Comparison of ENCODE assay signal across 16 mouse cellular contexts in genomic region chr5:8805742-8806141, GRCm38 (mm10). TPM values are rescaled to one million over a fixed set of nuclear protein-coding genes. Genes with fewer than 3 reads are reported as not detected.
DNase-seq lines count a peak whose midpoint lies in the region; ATAC-seq and TF ChIP-seq lines count a peak whose summit lies in the region.
"Had no signal": no experiment of that assay in that cellular context is flagged by ENCODE, and none has a peak within 500 bp of the region (broad histone marks: within the 10 kb centered on the region; RNA-seq: fewer than 3 reads in every experiment).

No protein-coding gene starts in this region.

- no peak overlapping the region for H3K4me3 ChIP-seq in heart, embryonic 11.5 days (ENCODE audit: low read depth, low read length)
- H3K4me3 ChIP-seq in neural tube, embryonic 15.5 days (replicated peaks) = no peak overlapping the region
- H3K4me3 ChIP-seq in stomach, postnatal 0 days (ENCODE audit: low read depth, low read length) = no peak overlapping the region
- H3K4me3 ChIP-seq in midbrain, embryonic 13.5 days (replicated peaks) = no peak overlapping the region
- H3K4me3 ChIP-seq: embryonic facial prominence, embryonic 13.5 days; forebrain, embryonic 10.5 days; heart, embryonic 13.5 days; hindbrain, embryonic 13.5 days; limb, embryonic 10.5 days had no signal

- no peaks in the 10 kb centered on the region for H3K36me3 ChIP-seq in heart, embryonic 11.5 days (ENCODE audit: control insufficient read depth, insufficient read depth, low read length)
- no peaks in the 10 kb centered on the region for H3K36me3 ChIP-seq in neural tube, embryonic 15.5 days
- no peaks in the 10 kb centered on the region for H3K36me3 ChIP-seq in stomach, postnatal 0 days (ENCODE audit: control insufficient read depth, insufficient read depth, low read length)
- no peaks in the 10 kb centered on the region for H3K36me3 ChIP-seq in midbrain, embryonic 13.5 days
- H3K36me3 ChIP-seq: embryonic facial prominence, embryonic 13.5 days; forebrain, embryonic 10.5 days; heart, embryonic 13.5 days; hindbrain, embryonic 13.5 days; limb, embryonic 10.5 days had no signal

- H3K4me1 ChIP-seq in heart, embryonic 11.5 days (ENCODE audit: control insufficient read depth, insufficient read depth, low read length) = no peaks in the 10 kb centered on the region
- no peaks in the 10 kb centered on the region for H3K4me1 ChIP-seq in neural tube, embryonic 15.5 days
- H3K4me1 ChIP-seq in stomach, postnatal 0 days (replicated peaks; ENCODE audit: control insufficient read depth, insufficient read depth) = no peaks in the 10 kb centered on the region
- no peaks in the 10 kb centered on the region for H3K4me1 ChIP-seq in midbrain, embryonic 13.5 days (replicated peaks)
- H3K4me1 ChIP-seq: embryonic facial prominence, embryonic 13.5 days; forebrain, embryonic 10.5 days; heart, embryonic 13.5 days; hindbrain, embryonic 13.5 days; limb, embryonic 10.5 days had no signal

- H3K27ac ChIP-seq in heart, embryonic 11.5 days (ENCODE audit: low read depth, low read length) = no peak overlapping the region
- no peak overlapping the region for H3K27ac ChIP-seq in neural tube, embryonic 15.5 days (replicated peaks)
- H3K27ac ChIP-seq in stomach, postnatal 0 days (replicated peaks) = no peak overlapping the region
- no peak overlapping the region for H3K27ac ChIP-seq in midbrain, embryonic 13.5 days
- H3K27ac ChIP-seq: embryonic facial prominence, embryonic 13.5 days; forebrain, embryonic 10.5 days; heart, embryonic 13.5 days; hindbrain, embryonic 13.5 days; limb, embryonic 10.5 days had no signal

- TF ChIP-seq CTCF in stomach, postnatal 0 days (IDR thresholded peaks at IDR 0.05; ENCODE audit: low read depth) = peak; percentile 17; the same call in 1 of the 2 replicates

- WGBS in heart, embryonic 11.5 days (ENCODE audit: insufficient replicate concordance) = 84% methylated on average over 5 of the region's 5 CpGs
- 79% methylated on average over 5 of the region's 5 CpGs for WGBS in neural tube, embryonic 15.5 days
- WGBS in stomach, postnatal 0 days = 77% methylated on average over 5 of the region's 5 CpGs
- 94% methylated on average over 5 of the region's 5 CpGs for WGBS in midbrain, embryonic 13.5 days

- ATAC-seq in heart, embryonic 11.5 days (replicated peaks; ENCODE audit: insufficient number of reproducible peaks, low FRiP score, low TSS enrichment) = no peak
- ATAC-seq in neural tube, embryonic 15.5 days (ENCODE audit: low FRiP score) = peak; percentile 57; the same call in 1 of the 2 replicates
- no peak for ATAC-seq in stomach, postnatal 0 days (ENCODE audit: low FRiP score, low TSS enrichment)
- ATAC-seq in midbrain, embryonic 13.5 days = no peak

- H3K4me2 ChIP-seq in heart, embryonic 11.5 days = no peak overlapping the region
- no peak overlapping the region for H3K4me2 ChIP-seq in neural tube, embryonic 15.5 days
- no peak overlapping the region for H3K4me2 ChIP-seq in stomach, postnatal 0 days (replicated peaks; ENCODE audit: low read depth)
- no peak overlapping the region for H3K4me2 ChIP-seq in midbrain, embryonic 13.5 days (replicated peaks)
- H3K4me2 ChIP-seq: embryonic facial prominence, embryonic 13.5 days; heart, embryonic 13.5 days; hindbrain, embryonic 13.5 days had no signal

- no peaks in the 10 kb centered on the region for H3K27me3 ChIP-seq in heart, embryonic 11.5 days (ENCODE audit: control insufficient read depth, insufficient read depth, low read length)
- H3K27me3 ChIP-seq in neural tube, embryonic 15.5 days (replicated peaks) = no peaks in the 10 kb centered on the region
- no peaks in the 10 kb centered on the region for H3K27me3 ChIP-seq in stomach, postnatal 0 days (ENCODE audit: control insufficient read depth, insufficient read depth, low read length)
- no peaks in the 10 kb centered on the region for H3K27me3 ChIP-seq in midbrain, embryonic 13.5 days
- H3K27me3 ChIP-seq: embryonic facial prominence, embryonic 13.5 days; heart, embryonic 13.5 days; hindbrain, embryonic 13.5 days had no signal

- no peaks in the 10 kb centered on the region for H3K9me3 ChIP-seq in heart, embryonic 11.5 days (replicated peaks; ENCODE audit: control insufficient read depth, low read length)
- H3K9me3 ChIP-seq in neural tube, embryonic 15.5 days (replicated peaks) = no peaks in the 10 kb centered on the region
- H3K9me3 ChIP-seq in stomach, postnatal 0 days (ENCODE audit: control insufficient read depth, low read length) = no peaks in the 10 kb centered on the region
- H3K9me3 ChIP-seq in midbrain, embryonic 13.5 days = no peaks in the 10 kb centered on the region
- H3K9me3 ChIP-seq: embryonic facial prominence, embryonic 13.5 days; forebrain, embryonic 10.5 days; heart, embryonic 13.5 days; hindbrain, embryonic 13.5 days; limb, embryonic 10.5 days had no signal

- TF ChIP-seq EP300 in stomach, postnatal 0 days (optimal IDR thresholded peaks at IDR 0.05) = no peak

- H3K9ac ChIP-seq in heart, embryonic 11.5 days (ENCODE audit: low read depth, low read length) = no peak overlapping the region
- H3K9ac ChIP-seq in neural tube, embryonic 15.5 days (replicated peaks) = no peak overlapping the region
- H3K9ac ChIP-seq in stomach, postnatal 0 days (ENCODE audit: low read length) = no peak overlapping the region
- no peak overlapping the region for H3K9ac ChIP-seq in midbrain, embryonic 13.5 days (replicated peaks)
- H3K9ac ChIP-seq: embryonic facial prominence, embryonic 13.5 days; heart, embryonic 13.5 days; hindbrain, embryonic 13.5 days had no signal

- DNase-seq in heart, adult 9 months (ENCODE audit: low spot score in 2 of 2) = peak; percentile 6 to 13
- no peak for DNase-seq in neural tube, embryonic 10.5 days (ENCODE audit: extremely low spot score, low spot score)
- peak; percentile 13 to 15 for DNase-seq in layer of hippocampus, postnatal 36 days
- no peak for DNase-seq in stomach, postnatal 0 days (ENCODE audit: low spot score)
- no peak for DNase-seq in kidney, postnatal 10 days
- DNase-seq: adrenal gland, postnatal 25 days; cerebellum, adult 11 months; kidney, adult 8-10 months had no signal

RNA-seq across cellular contexts. Expression of gene Abcb1b, which starts 7.8 kb away (rescaled TPM):
- 1.5 and 1.6 TPM in 2 replicates for polyA plus RNA-seq in heart, embryonic 11.5 days (2014; fragmentation: Nextera tagmentation; extraction: Ambion mirVana)
- 0.50 and 1.2 TPM in 2 replicates for polyA plus RNA-seq in neural tube, embryonic 15.5 days (2015; fragmentation: Nextera tagmentation; extraction: Ambion mirVana)
- 1 to 10 TPM; 3.3 to 3.5 TPM for total RNA-seq in layer of hippocampus, postnatal 36 days (2021)
- 2.2 and 2.6 TPM in 2 replicates for polyA plus RNA-seq in stomach, postnatal 0 days (2015; fragmentation: Nextera tagmentation; extraction: Ambion mirVana)
- polyA plus RNA-seq in midbrain, embryonic 13.5 days (2015; fragmentation: Nextera tagmentation; extraction: Ambion mirVana) = 0.61 and 0.86 TPM in 2 replicates

Comparison
In these comparisons a context has a peak if more than half of its experiments do, and no peak if none do; other contexts are left out.
1. DNase-seq: peak in heart, adult 9 months (2 of 2) and layer of hippocampus, postnatal 36 days (2 of 2); none in neural tube, embryonic 10.5 days (single experiment), stomach, postnatal 0 days (single experiment) and kidney, postnatal 10 days (single experiment).